Mouse (Mus musculus) limb, embryonic 12.5 days (tissue): ENCODE data around the gene Cd46. TPM values are rescaled to one million over a fixed set of nuclear protein-coding genes. Genes with fewer than 3 reads are reported as not detected.

Experiments used
- ATAC-seq: fragments of 200-750 bp; cut with Nextera tagmentation; 2 replicates; pipeline ENCODE4 v1.8.0; 2017; ENCODE audit warnings: low read depth, moderate TSS enrichment; ENCODE audit not compliant: insufficient number of reproducible peaks, insufficient read depth, low FRiP score, low TSS enrichment
- H3K27ac ChIP-seq: fragments of 300-500 bp; sonication (generic); 2 replicates; pipeline ENCODE4 v1.5.1; 2016; ENCODE audit warnings: mild to moderate bottlenecking, moderate library complexity
- H3K27me3 ChIP-seq: fragments of 300-500 bp; sonication (generic); 2 replicates; pipeline ENCODE4 v1.6.1; 2016; ENCODE audit warnings: mild to moderate bottlenecking, moderate library complexity
- H3K36me3 ChIP-seq: fragments of 300-500 bp; sonication (generic); 2 replicates; pipeline ENCODE4 v1.6.1; 2016; ENCODE audit warnings: mild to moderate bottlenecking, moderate library complexity
- H3K4me1 ChIP-seq: fragments of 300-500 bp; sonication (generic); replicated peaks from 2 replicates; pipeline ENCODE4 v1.6.1; 2016
- H3K4me2 ChIP-seq: fragments of 300-500 bp; sonication (generic); 2 replicates; pipeline ENCODE4 v1.6.1; 2016; ENCODE audit warnings: mild to moderate bottlenecking, moderate library complexity
- H3K4me3 ChIP-seq: fragments of 300-500 bp; sonication (generic); replicated peaks from 2 replicates; pipeline ENCODE4 v1.5.1; 2016; ENCODE audit warnings: mild to moderate bottlenecking
- H3K9ac ChIP-seq: fragments of 300-500 bp; sonication (generic); replicated peaks from 2 replicates; pipeline ENCODE4 v1.6.1; 2016; ENCODE audit warnings: mild to moderate bottlenecking, moderate library complexity
- H3K9me3 ChIP-seq: fragments of 300-500 bp; sonication (generic); 2 replicates; pipeline ENCODE4 v1.6.1; 2016; ENCODE audit warnings: mild to moderate bottlenecking, moderate library complexity
- WGBS: fragments of 180-500 bp; shearing (Covaris S2); methylation state at CpG from one replicate; pipeline ENCODE4 v1.1.7; 2016; 5-methylcytosine and 5-hydroxymethylcytosine counted together
- polyA plus RNA-seq: library from polyadenylated mRNA; unstranded; fragments of >200 nt; fragmentation: Nextera tagmentation; extraction: Ambion mirVana; gene quantifications from 2 replicates; pipeline ENCODE4 v1.2.1, GENCODE M21; 2016

Gene Cd46
- polyA plus RNA-seq, 1 experiment from 2014 or later, result 0.78 TPM

GRCm38 (mm10) chr1:195018089-195018999 is 73.7 kb downstream of the Cd46 start:
- ATAC-seq, result no peak
- no peak overlapping the region for H3K4me2 ChIP-seq
- no peaks in the 10 kb centered on the region for H3K27me3 ChIP-seq
- 83% methylated on average over 9 of the region's 9 CpGs for WGBS
- no peak overlapping the region for H3K27ac ChIP-seq
- H3K9ac ChIP-seq, result no peak overlapping the region
- no peak overlapping the region for H3K4me3 ChIP-seq
- H3K36me3 ChIP-seq, result no peaks in the 10 kb centered on the region
- H3K4me1 ChIP-seq, result no peaks in the 10 kb centered on the region
- H3K9me3 ChIP-seq, result no peaks in the 10 kb centered on the region

- ATAC-seq, result no peak
- no peak overlapping the region for H3K27ac ChIP-seq
- no peaks in the 10 kb centered on the region for H3K9me3 ChIP-seq
- H3K9ac ChIP-seq, result no peak overlapping the region
- no peak overlapping the region for H3K4me3 ChIP-seq
- H3K36me3 ChIP-seq, result no peaks in the 10 kb centered on the region
- H3K4me2 ChIP-seq, result no peak overlapping the region
- H3K27me3 ChIP-seq, result no peaks in the 10 kb centered on the region
- 74% methylated on average over 4 of the region's 4 CpGs for WGBS
- H3K4me1 ChIP-seq, result no peaks in the 10 kb centered on the region
These were observed 74.4 kb downstream of the Cd46 start for GRCm38 (mm10) chr1:195017626-195018025.

GRCm38 (mm10) chr1:195016811-195017501 is 75.1 kb downstream of the Cd46 start:
- no peak overlapping the region for H3K4me3 ChIP-seq
- no peak overlapping the region for H3K4me2 ChIP-seq
- H3K9ac ChIP-seq, result no peak overlapping the region
- no peaks in the 10 kb centered on the region for H3K4me1 ChIP-seq
- no peaks in the 10 kb centered on the region for H3K9me3 ChIP-seq
- H3K27ac ChIP-seq, result no peak overlapping the region
- H3K27me3 ChIP-seq, result no peaks in the 10 kb centered on the region
- H3K36me3 ChIP-seq, result no peaks in the 10 kb centered on the region
- WGBS, result 75% methylated on average over 11 of the region's 11 CpGs
- ATAC-seq, result no peak

GRCm38 (mm10) chr1:195015281-195015680 is 76.8 kb downstream of the Cd46 start:
- ATAC-seq, result no peak
- 77% methylated on average over 1 of the region's 1 CpGs for WGBS
- no peaks in the 10 kb centered on the region for H3K9me3 ChIP-seq
- H3K4me2 ChIP-seq, result no peak overlapping the region
- H3K4me1 ChIP-seq, result no peaks in the 10 kb centered on the region
- H3K27ac ChIP-seq, result no peak overlapping the region
- no peaks in the 10 kb centered on the region for H3K27me3 ChIP-seq
- H3K4me3 ChIP-seq, result no peak overlapping the region
- no peak overlapping the region for H3K9ac ChIP-seq
- H3K36me3 ChIP-seq, result no peaks in the 10 kb centered on the region

- no peak for ATAC-seq
- H3K9ac ChIP-seq, result no peak overlapping the region
- no peaks in the 10 kb centered on the region for H3K4me1 ChIP-seq
- no peaks in the 10 kb centered on the region for H3K9me3 ChIP-seq
- H3K4me3 ChIP-seq, result no peak overlapping the region
- no peak overlapping the region for H3K27ac ChIP-seq
- H3K27me3 ChIP-seq, result no peaks in the 10 kb centered on the region
- 76% methylated on average over 3 of the region's 3 CpGs for WGBS
- H3K4me2 ChIP-seq, result no peak overlapping the region
- no peaks in the 10 kb centered on the region for H3K36me3 ChIP-seq
These were observed 77.7 kb downstream of the Cd46 start for GRCm38 (mm10) chr1:195014201-195014885.

GRCm38 (mm10) chr1:195012531-195012930 is 79.5 kb downstream of the Cd46 start:
- Histone ChIP-seq H3K4me2 (no peak overlapping the region), H3K9me3 (no peaks in the 10 kb centered on the region), H3K36me3 (no peaks in the 10 kb centered on the region), H3K27ac (no peak overlapping the region), H3K9ac (no peak overlapping the region), H3K27me3 (no peaks in the 10 kb centered on the region), H3K4me3 (no peak overlapping the region), H3K4me1 (no peaks in the 10 kb centered on the region)
- WGBS, result 84% methylated on average over 2 of the region's 2 CpGs
- no peak for ATAC-seq

- Histone ChIP-seq H3K36me3 (no peaks in the 10 kb centered on the region), H3K27me3 (no peaks in the 10 kb centered on the region), H3K9ac (no peak overlapping the region), H3K4me3 (no peak overlapping the region), H3K4me2 (no peak overlapping the region), H3K9me3 (no peaks in the 10 kb centered on the region), H3K4me1 (no peaks in the 10 kb centered on the region), H3K27ac (no peak overlapping the region)
- ATAC-seq, result no peak
These were observed 85.8 kb downstream of the Cd46 start for GRCm38 (mm10) chr1:195006267-195006666.

- 83% methylated on average over 1 of the region's 1 CpGs for whole genome bisulfite sequencing
- Histone ChIP-seq H3K4me3 (no peak overlapping the region), H3K4me2 (no peak overlapping the region), H3K9ac (no peak overlapping the region), H3K4me1 (no peaks in the 10 kb centered on the region), H3K27ac (no peak overlapping the region), H3K36me3 (no peaks in the 10 kb centered on the region), H3K9me3 (no peaks in the 10 kb centered on the region), H3K27me3 (no peaks in the 10 kb centered on the region)
- ATAC-seq, result no peak
These were observed 87.9 kb downstream of the Cd46 start for GRCm38 (mm10) chr1:195004194-195004593.

GRCm38 (mm10) chr1:195003328-195003727 is 88.7 kb downstream of the Cd46 start:
- Histone ChIP-seq H3K4me3 (no peak overlapping the region), H3K4me2 (no peak overlapping the region), H3K27ac (no peak overlapping the region), H3K9ac (no peak overlapping the region), H3K27me3 (no peaks in the 10 kb centered on the region), H3K36me3 (no peaks in the 10 kb centered on the region), H3K4me1 (no peaks in the 10 kb centered on the region), H3K9me3 (no peaks in the 10 kb centered on the region)
- 71% methylated on average over 4 of the region's 4 CpGs for WGBS
- ATAC-seq, result no peak

- H3K9me3 ChIP-seq, result no peaks in the 10 kb centered on the region
- no peaks in the 10 kb centered on the region for H3K4me1 ChIP-seq
- H3K4me2 ChIP-seq, result no peak overlapping the region
- ATAC-seq, result no peak
- no peaks in the 10 kb centered on the region for H3K36me3 ChIP-seq
- H3K27me3 ChIP-seq, result no peaks in the 10 kb centered on the region
- no peak overlapping the region for H3K4me3 ChIP-seq
- WGBS, result 84% methylated on average over 1 of the region's 1 CpGs
- H3K27ac ChIP-seq, result no peak overlapping the region
- H3K9ac ChIP-seq, result no peak overlapping the region
These were observed 93.7 kb downstream of the Cd46 start for GRCm38 (mm10) chr1:194998396-194998795.

- 77% methylated on average over 2 of the region's 2 CpGs for WGBS
- H3K4me2 ChIP-seq, result no peak overlapping the region
- no peaks in the 10 kb centered on the region for H3K27me3 ChIP-seq
- H3K4me3 ChIP-seq, result no peak overlapping the region
- no peak for ATAC-seq
- H3K9me3 ChIP-seq, result no peaks in the 10 kb centered on the region
- no peaks in the 10 kb centered on the region for H3K4me1 ChIP-seq
- H3K36me3 ChIP-seq, result no peaks in the 10 kb centered on the region
- no peak overlapping the region for H3K9ac ChIP-seq
- no peak overlapping the region for H3K27ac ChIP-seq
These were observed 96.9 kb downstream of the Cd46 start for GRCm38 (mm10) chr1:194995196-194995595.
